Mouse (Mus musculus) liver, postnatal 0 days (tissue): ENCODE results near the gene Zfp607b. TPM values are rescaled to one million over a fixed set of nuclear protein-coding genes. Genes with fewer than 3 reads are reported as not detected.

Source experiments
- ATAC-seq: fragments of 200-750 bp; cut with Nextera tagmentation; 2 replicates; pipeline ENCODE4 v1.8.0; 2017; ENCODE audit warnings: mild to moderate bottlenecking, moderate library complexity
- DNase-seq: peaks from one replicate; pipeline ENCODE4 v3.0.0-alpha.2; 2016
- H3K27ac ChIP-seq: fragments of 300-500 bp; sonication (generic); 2 replicates; pipeline ENCODE4 v1.5.1; 2014; ENCODE audit warnings: antibody characterized with exemption, moderate library complexity, mild to moderate bottlenecking, low read depth
- H3K27me3 ChIP-seq: fragments of 300-500 bp; sonication (generic); 2 replicates; pipeline ENCODE4 v1.6.1; 2014; ENCODE audit warnings: low read length, control low read depth, mixed read lengths; ENCODE audit not compliant: insufficient read depth
- H3K36me3 ChIP-seq: fragments of 300-500 bp; sonication (generic); replicated peaks from 2 replicates; pipeline ENCODE4 v1.6.1; 2014; ENCODE audit warnings: mild to moderate bottlenecking, control low read depth, low read length, moderate library complexity, mixed read lengths; ENCODE audit not compliant: insufficient read depth
- H3K4me1 ChIP-seq: fragments of 300-500 bp; sonication (generic); 2 replicates; pipeline ENCODE4 v1.6.1; 2014; ENCODE audit warnings: antibody characterized with exemption, mild to moderate bottlenecking, control low read depth; ENCODE audit not compliant: insufficient read depth
- H3K4me2 ChIP-seq: fragments of 300-500 bp; sonication (generic); 2 replicates; pipeline ENCODE4 v1.6.1; 2014; ENCODE audit warnings: low read depth, mild to moderate bottlenecking, low read length, moderate library complexity, mixed read lengths
- H3K4me3 ChIP-seq: fragments of 300-500 bp; sonication (generic); 2 replicates; pipeline ENCODE4 v1.5.1; 2014; ENCODE audit warnings: low read depth, low read length
- H3K9ac ChIP-seq: fragments of 300-500 bp; sonication (generic); replicated peaks from 2 replicates; pipeline ENCODE4 v1.6.1; 2014; ENCODE audit warnings: mild to moderate bottlenecking, moderate library complexity
- H3K9me3 ChIP-seq: fragments of 300-500 bp; sonication (generic); 2 replicates; pipeline ENCODE4 v1.6.1; 2016; ENCODE audit warnings: mild to moderate bottlenecking, control low read depth, low read length, mixed read lengths
- CTCF ChIP-seq: sonication (generic); IDR thresholded peaks from 2 replicates; pipeline ENCODE4 v1.5.1; 2016; ENCODE audit warnings: antibody characterized with exemption, low read depth
- EP300 ChIP-seq: IDR thresholded peaks from 2 replicates; pipeline ENCODE4 v1.6.1; 2016; ENCODE audit warnings: antibody characterized with exemption, low read depth, mild to moderate bottlenecking
- WGBS: fragments of 180-500 bp; shearing (Covaris S2); extraction: QIAGEN DNeasy Blood & Tissue Kit; methylation state at CpG from one replicate; pipeline ENCODE4 v1.1.7; 2014; ENCODE audit not compliant: insufficient replicate concordance; 5-methylcytosine and 5-hydroxymethylcytosine counted together
- polyA plus RNA-seq: library from polyadenylated mRNA; unstranded; fragments of >200 nt; fragmentation: Nextera tagmentation; extraction: Ambion mirVana; gene quantifications from 2 replicates; pipeline ENCODE4 v1.2.1, GENCODE M21; 2015

Gene Zfp607b
- polyA plus RNA-seq, 1 experiment from 2014 or later, result 0.46 TPM

GRCm38 (mm10) chr7:27691076-27691475 is 1.9 kb downstream of the Zfp607b start:
- TF ChIP-seq CTCF (peak; percentile 75), EP300 (no peak)
- Histone ChIP-seq H3K27ac (no peak overlapping the region), H3K36me3 (no peaks in the 10 kb centered on the region), H3K9me3 (no peaks in the 10 kb centered on the region), H3K27me3 (no peaks in the 10 kb centered on the region), H3K4me2 (no peak overlapping the region), H3K9ac (no peak overlapping the region), H3K4me3 (no peak overlapping the region), H3K4me1 (peaks cover 14% of the 10 kb centered on the region)
- ATAC-seq (no peak), DNase-seq (peak; percentile 50)
- WGBS, result 38% methylated on average over 5 of the region's 5 CpGs

- H3K4me1 ChIP-seq, result no peaks in the 10 kb centered on the region
- no peaks in the 10 kb centered on the region for H3K9me3 ChIP-seq
- no peak for DNase-seq
- H3K4me2 ChIP-seq, result no peak overlapping the region
- no peaks in the 10 kb centered on the region for H3K27me3 ChIP-seq
- TF ChIP-seq EP300, result no peak
- no peak for TF ChIP-seq CTCF
- no peak for ATAC-seq
- no peak overlapping the region for H3K27ac ChIP-seq
- 56% methylated on average over 3 of the region's 3 CpGs for WGBS
- H3K9ac ChIP-seq, result no peak overlapping the region
- no peak overlapping the region for H3K4me3 ChIP-seq
- no peaks in the 10 kb centered on the region for H3K36me3 ChIP-seq
Measured at GRCm38 (mm10) chr7:27696711-27697110, 7.6 kb downstream of the Zfp607b start.

GRCm38 (mm10) chr7:27710402-27710801 is 21.3 kb downstream of the Zfp607b start:
- Histone ChIP-seq H3K4me3 (no peak overlapping the region), H3K4me1 (no peaks in the 10 kb centered on the region), H3K36me3 (no peaks in the 10 kb centered on the region), H3K27me3 (no peaks in the 10 kb centered on the region), H3K9me3 (0 out of 2 replicates have a peak, but pooled peaks cover 4% of the 10 kb centered on the region), H3K4me2 (no peak overlapping the region), H3K27ac (no peak overlapping the region), H3K9ac (no peak overlapping the region)
- 84% methylated on average over 7 of the region's 7 CpGs for WGBS
- DNase-seq (no peak), ATAC-seq (no peak)
- TF ChIP-seq EP300, result no peak
- no peak for TF ChIP-seq CTCF

GRCm38 (mm10) chr7:27721951-27722350 is 32.8 kb downstream of the Zfp607b start:
- Histone ChIP-seq H3K27ac (no peak overlapping the region), H3K9me3 (no peaks in the 10 kb centered on the region), H3K4me3 (no peak overlapping the region), H3K4me1 (no peaks in the 10 kb centered on the region), H3K36me3 (no peaks in the 10 kb centered on the region), H3K9ac (no peak overlapping the region), H3K4me2 (no peak overlapping the region), H3K27me3 (no peaks in the 10 kb centered on the region)
- WGBS, result 83% methylated on average over 8 of the region's 8 CpGs
- TF ChIP-seq EP300 (no peak), CTCF (no peak)
- DNase-seq (no peak), ATAC-seq (no peak)

- 0 out of 2 replicates have a peak, but pooled peaks cover under 1% of the 10 kb centered on the region for H3K4me1 ChIP-seq
- WGBS, result 39% methylated on average over 12 of the region's 12 CpGs
- H3K36me3 ChIP-seq, result no peaks in the 10 kb centered on the region
- H3K27ac ChIP-seq, result no peak overlapping the region
- TF ChIP-seq CTCF, result peak; percentile 61
- TF ChIP-seq EP300, result peak; percentile 25; the same call in 1 of the 2 replicates
- H3K4me2 ChIP-seq, result no peak overlapping the region
- DNase-seq (peak; percentile 29), ATAC-seq (peak; percentile 51; the same call in 1 of the 2 replicates)
- no peak overlapping the region for H3K4me3 ChIP-seq
- no peaks in the 10 kb centered on the region for H3K27me3 ChIP-seq
- no peaks in the 10 kb centered on the region for H3K9me3 ChIP-seq
- no peak overlapping the region for H3K9ac ChIP-seq
Measured at GRCm38 (mm10) chr7:27725566-27726538, 36.7 kb downstream of the Zfp607b start.

GRCm38 (mm10) chr7:27727471-27727870 is 38.3 kb downstream of the Zfp607b start:
- Histone ChIP-seq H3K27me3 (no peaks in the 10 kb centered on the region), H3K9me3 (no peaks in the 10 kb centered on the region), H3K4me2 (no peak overlapping the region), H3K9ac (no peak overlapping the region), H3K4me3 (no peak overlapping the region), H3K36me3 (no peaks in the 10 kb centered on the region), H3K4me1 (peaks cover 8% of the 10 kb centered on the region; the same call in 1 of the 2 replicates), H3K27ac (no peak overlapping the region)
- TF ChIP-seq EP300 (no peak), CTCF (no peak)
- WGBS, result 54% methylated on average over 2 of the region's 2 CpGs
- DNase-seq (no peak), ATAC-seq (no peak)
